Mouse (Mus musculus) olfactory bulb, adult 2 months (tissue): ENCODE data around the gene Orai3. TPM values are rescaled to one million over a fixed set of nuclear protein-coding genes. Genes with fewer than 3 reads are reported as not detected.

Source experiments
- H3K27ac ChIP-seq: fragments of 200-500 bp; 2 replicates; pipeline ENCODE4 v1.5.1; 2012; ENCODE audit warnings: low read depth, low read length; ENCODE audit not compliant: insufficient read depth
- H3K4me1 ChIP-seq: fragments of 200-500 bp; 2 replicates; pipeline ENCODE4 v1.6.1; 2012; ENCODE audit warnings: low read length; ENCODE audit not compliant: control insufficient read depth, insufficient read depth
- H3K4me3 ChIP-seq: fragments of 200-500 bp; 2 replicates; pipeline ENCODE4 v1.5.1; 2012; ENCODE audit warnings: mild to moderate bottlenecking, low read depth, low read length, moderate library complexity; ENCODE audit not compliant: insufficient read depth
- CTCF ChIP-seq: fragments of 200-500 bp; IDR thresholded peaks from 2 replicates; pipeline ENCODE4 v1.5.1; 2012; ENCODE audit warnings: low read depth, mild to moderate bottlenecking, low read length, moderate library complexity; ENCODE audit not compliant: insufficient read depth
- POLR2A ChIP-seq: fragments of 200-500 bp; IDR thresholded peaks from 2 replicates; pipeline ENCODE4 v1.6.1; 2012; ENCODE audit warnings: mild to moderate bottlenecking, low read depth, low read length, moderate library complexity; ENCODE audit not compliant: insufficient read depth
- WGBS: fragments of 180-500 bp; shearing (Covaris S2); methylation state at CpG from one replicate; pipeline ENCODE4 v1.1.7; 2018; 5-methylcytosine and 5-hydroxymethylcytosine counted together
- polyA plus RNA-seq: library from polyadenylated mRNA; stranded (reverse); fragments of >200 nt; gene quantifications from 2 replicates; pipeline ENCODE4 v1.2.4, GENCODE M21; 2012; ENCODE audit warnings: low replicate concordance; ENCODE audit not compliant: missing spikeins, insufficient read depth, insufficient read length

Gene Orai3
- polyA plus RNA-seq, 1 experiment: not detected

GRCm38 (mm10) chr7:127802313-127802712, 32.7 kb downstream of the Orai3 start:
- H3K4me3 ChIP-seq: no peak overlapping the region
- 82% methylated on average over 17 of the region's 17 CpGs for WGBS
- H3K4me1 ChIP-seq: peaks cover 27% of the 10 kb centered on the region
- no peak overlapping the region; the same call in 1 of the 2 replicates for H3K27ac ChIP-seq
- TF ChIP-seq POLR2A: no peak
- no peak for TF ChIP-seq CTCF

DNA sequence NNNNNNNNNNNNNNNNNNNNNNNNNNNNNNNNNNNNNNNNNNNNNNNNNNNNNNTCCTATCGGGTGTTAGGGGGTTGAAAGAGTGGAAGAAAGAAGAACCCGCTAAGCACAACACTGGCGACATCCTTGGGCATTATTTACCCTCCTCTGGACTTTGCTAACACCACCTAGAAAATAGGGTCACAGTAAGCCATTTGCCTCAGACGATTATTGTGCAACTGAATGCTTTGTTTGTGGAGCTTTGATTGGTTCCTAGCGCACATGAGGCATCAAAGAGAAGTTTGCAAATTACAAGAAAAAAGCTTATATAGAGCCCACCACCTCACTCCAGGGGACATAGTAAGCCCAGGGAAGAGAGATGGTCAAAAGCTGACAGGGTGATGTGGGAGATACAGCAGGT, 39.2 kb downstream of the Orai3 start:
- no peak overlapping the region for H3K27ac ChIP-seq
- 49% methylated on average over 5 of the region's 5 CpGs for WGBS
- no peak for TF ChIP-seq CTCF
- TF ChIP-seq POLR2A: no peak
- H3K4me1 ChIP-seq: peaks cover 22% of the 10 kb centered on the region
- no peak overlapping the region for H3K4me3 ChIP-seq

DNA sequence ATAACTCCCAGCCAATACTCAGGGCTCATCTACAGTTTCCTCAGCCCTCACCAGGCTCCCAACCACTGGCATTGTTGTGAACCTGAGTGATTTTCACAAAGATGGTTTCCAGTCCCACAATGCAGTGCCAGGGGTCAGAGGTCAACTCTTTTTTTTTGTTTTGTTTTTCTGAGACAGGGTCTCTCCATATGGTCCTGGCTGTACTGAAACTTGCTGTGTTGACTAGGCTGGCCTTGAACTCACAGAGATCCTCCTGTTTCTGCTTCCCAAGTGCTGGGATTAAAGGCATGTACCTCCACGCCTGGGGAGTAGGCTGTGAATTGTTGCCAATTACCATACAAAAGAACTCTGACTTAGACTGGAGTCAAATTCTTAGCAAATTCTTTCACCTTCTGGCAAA, 40.2 kb downstream of the Orai3 start:
- WGBS: 91% methylated on average over 1 of the region's 1 CpGs
- TF ChIP-seq CTCF (no peak), POLR2A (no peak)
- H3K27ac ChIP-seq: no peak overlapping the region
- H3K4me3 ChIP-seq: no peak overlapping the region
- H3K4me1 ChIP-seq: peaks cover 23% of the 10 kb centered on the region

- TF ChIP-seq CTCF: no peak
- Histone ChIP-seq H3K4me1 (peaks cover 30% of the 10 kb centered on the region), H3K27ac (no peak overlapping the region), H3K4me3 (no peak overlapping the region)
- 76% methylated on average over 10 of the region's 10 CpGs for WGBS
Measured at GRCm38 (mm10) chr7:127810650-127811049, 41.0 kb downstream of the Orai3 start.

GRCm38 (mm10) chr7:127811240-127811639, 41.6 kb downstream of the Orai3 start:
- Histone ChIP-seq H3K4me1 (peaks cover 36% of the 10 kb centered on the region), H3K4me3 (no peak overlapping the region), H3K27ac (no peak overlapping the region)
- no peak for TF ChIP-seq POLR2A
- TF ChIP-seq CTCF: no peak
- WGBS: 78% methylated on average over 4 of the region's 4 CpGs

DNA sequence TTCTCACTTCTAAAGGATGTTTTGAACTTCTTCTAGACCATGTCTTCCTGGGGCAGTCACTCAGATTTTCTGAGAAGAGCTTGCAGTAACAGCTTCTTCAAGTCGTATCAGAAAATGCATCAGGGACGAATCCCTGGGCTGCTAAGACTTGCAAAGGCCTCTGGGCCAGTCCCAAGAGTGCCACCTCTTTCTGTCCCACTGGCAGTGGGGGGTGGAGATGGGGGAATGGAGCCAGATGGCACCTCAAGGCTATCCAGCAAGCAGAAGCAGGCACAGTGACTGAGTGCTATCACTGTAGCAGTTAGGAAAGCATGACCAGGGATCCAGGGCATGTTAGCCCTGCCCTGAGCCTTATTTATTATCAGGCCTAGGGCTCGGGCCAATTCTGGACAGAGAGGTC, 42.7 kb downstream of the Orai3 start:
- Histone ChIP-seq H3K4me3 (no peak overlapping the region), H3K27ac (no peak overlapping the region), H3K4me1 (peaks cover 46% of the 10 kb centered on the region)
- no peak for TF ChIP-seq CTCF
- 75% methylated on average over 3 of the region's 3 CpGs for WGBS

DNA sequence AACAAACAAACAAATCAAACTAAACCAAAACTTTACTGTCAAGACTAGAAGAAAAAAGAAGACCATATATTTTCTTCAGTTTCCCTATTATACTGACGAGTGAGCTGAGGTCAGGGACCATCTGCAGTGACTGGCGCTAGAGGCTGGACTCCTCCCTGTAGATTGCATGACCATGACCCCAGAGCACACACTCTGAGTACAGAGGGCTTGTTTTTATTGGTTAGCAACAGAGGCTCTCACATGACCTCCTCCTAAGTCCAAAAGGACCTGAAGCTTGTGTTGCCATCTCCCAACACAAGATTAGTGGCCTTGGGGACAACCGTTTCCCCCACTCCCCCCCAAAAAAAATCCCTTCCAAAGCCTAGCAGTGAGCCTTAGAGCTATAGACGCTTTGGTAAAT, 44.2 kb downstream of the Orai3 start:
- WGBS: 22% methylated on average over 4 of the region's 4 CpGs
- TF ChIP-seq POLR2A (no peak), CTCF (no peak)
- Histone ChIP-seq H3K4me3 (no peak overlapping the region), H3K27ac (peak overlapping the region; percentile 84), H3K4me1 (peaks cover 50% of the 10 kb centered on the region)

DNA sequence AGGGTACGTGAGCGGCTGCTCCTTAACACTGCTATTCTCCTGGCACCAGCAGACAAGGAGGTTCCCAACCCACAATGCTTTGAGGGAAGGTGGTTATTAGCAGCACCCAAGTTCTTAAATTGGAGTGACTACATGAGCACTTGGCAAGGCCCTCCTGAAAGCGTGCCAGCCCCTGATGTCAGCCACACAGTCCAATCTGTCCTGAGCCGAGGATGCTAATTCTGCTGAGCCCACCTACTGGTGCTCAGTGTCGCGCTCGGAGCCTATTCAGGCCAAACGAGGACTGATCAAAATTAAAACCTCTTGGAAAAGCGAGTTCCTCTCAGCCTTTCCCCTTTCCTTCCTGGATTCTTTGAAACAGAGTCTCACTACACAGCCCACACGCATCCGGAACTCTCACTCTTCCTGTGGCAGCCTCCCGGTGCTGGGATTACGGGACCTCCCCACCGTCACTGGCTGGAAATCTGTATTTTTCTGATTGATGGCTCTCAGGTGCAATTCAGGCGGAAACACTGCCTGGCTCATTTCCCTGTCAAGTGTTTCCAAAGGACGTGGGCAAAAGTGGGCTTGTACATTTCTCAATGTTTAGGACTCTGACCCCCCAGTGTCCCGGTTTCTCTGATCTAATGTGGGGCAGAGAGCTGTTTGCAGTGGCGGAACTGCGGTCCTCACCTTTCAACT, 44.8 kb downstream of the Orai3 start:
- no peak for TF ChIP-seq CTCF
- no peak for TF ChIP-seq POLR2A
- Histone ChIP-seq H3K4me1 (peaks cover 54% of the 10 kb centered on the region), H3K4me3 (no peak overlapping the region), H3K27ac (peak overlapping the region; percentile 84)
- WGBS: 17% methylated on average over 19 of the region's 19 CpGs

DNA sequence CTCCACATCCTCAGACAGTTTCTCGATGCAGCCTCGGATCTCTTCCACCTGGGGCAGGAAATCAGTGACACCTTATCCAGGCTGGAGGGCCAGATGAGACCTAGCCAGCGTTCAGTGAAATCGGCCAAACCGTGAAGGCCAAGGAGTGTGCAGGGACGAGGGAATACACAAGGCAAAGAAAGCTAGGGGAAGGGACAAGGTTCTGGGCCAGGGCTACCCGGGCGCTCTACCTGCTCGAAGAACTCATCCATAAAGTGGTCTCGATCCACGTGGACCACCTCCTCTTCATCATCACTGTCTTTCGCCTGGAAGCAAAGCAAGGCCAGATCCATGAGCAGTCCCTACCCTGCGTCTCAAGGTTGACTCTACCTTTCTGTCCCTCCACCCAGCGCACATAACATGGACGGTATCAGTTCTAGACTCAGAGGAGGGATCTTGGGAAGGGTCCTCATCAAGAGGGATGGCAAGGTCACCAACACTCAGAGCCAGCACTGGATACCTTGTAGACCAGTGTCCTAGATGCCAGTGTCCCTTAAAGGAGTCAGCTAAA, 45.6 kb downstream of the Orai3 start:
- peak overlapping the region; percentile 64 for H3K27ac ChIP-seq

More for the DNA sequence above, 45.6 kb downstream of the Orai3 start:
- H3K4me3 ChIP-seq: no peak overlapping the region
- WGBS: 82% methylated on average over 15 of the region's 15 CpGs
- TF ChIP-seq CTCF: no peak
- no peak for TF ChIP-seq POLR2A
- peaks cover 55% of the 10 kb centered on the region for H3K4me1 ChIP-seq
